Mouse (Mus musculus) forebrain, embryonic 10.5 days (tissue): ENCODE data around the gene Mfap2. TPM values are rescaled to one million over a fixed set of nuclear protein-coding genes. Genes with fewer than 3 reads are reported as not detected.

ENCODE experiments used
- DNase-seq: peaks from one replicate; pipeline ENCODE4 v3.0.0-alpha.2; 2017; ENCODE audit warnings: low spot score; ENCODE audit errors: extremely low spot score
- H3K27ac ChIP-seq: fragments of 300-500 bp; sonication (generic); 2 replicates; pipeline ENCODE4 v1.5.1; 2016; ENCODE audit warnings: mild to moderate bottlenecking
- H3K27me3 ChIP-seq: fragments of 300-500 bp; sonication (generic); 2 replicates; pipeline ENCODE4 v1.6.1; 2016; ENCODE audit warnings: mild to moderate bottlenecking; ENCODE audit not compliant: poor library complexity, severe bottlenecking
- H3K36me3 ChIP-seq: fragments of 300-500 bp; sonication (generic); replicated peaks from 2 replicates; pipeline ENCODE4 v1.6.1; 2016; ENCODE audit warnings: mild to moderate bottlenecking, moderate library complexity
- H3K4me1 ChIP-seq: fragments of 300-500 bp; sonication (generic); 2 replicates; pipeline ENCODE4 v1.6.1; 2016
- H3K4me3 ChIP-seq: fragments of 300-500 bp; sonication (generic); 2 replicates; pipeline ENCODE4 v1.5.1; 2016; ENCODE audit warnings: mild to moderate bottlenecking, moderate library complexity
- H3K9me3 ChIP-seq: fragments of 300-500 bp; sonication (generic); 2 replicates; pipeline ENCODE4 v1.6.1; 2016; ENCODE audit warnings: mild to moderate bottlenecking, moderate library complexity
- WGBS: fragments of 180-500 bp; shearing (Covaris S2); methylation state at CpG from one replicate; pipeline ENCODE4 v1.1.7; 2016; 5-methylcytosine and 5-hydroxymethylcytosine counted together
- polyA plus RNA-seq: library from polyadenylated mRNA; unstranded; fragments of >200 nt; fragmentation: Nextera tagmentation; extraction: Ambion mirVana; gene quantifications from 2 replicates; pipeline ENCODE4 v1.2.1, GENCODE M21; 2016

The Mfap2 gene
- polyA plus RNA-seq: 265 TPM in 2 replicates

GRCm38 (mm10) chr4:141010118-141010517, at the start of gene Mfap2:
Gene Mfap2 (plus strand): TSS chr4:141010418.
- WGBS: 15% methylated on average over 7 of the region's 7 CpGs
- no peaks in the 10 kb centered on the region for H3K27me3 ChIP-seq
- peak within 1 kb of the TSS; percentile 97 for H3K27ac ChIP-seq
- DNase-seq: no peak
- peaks cover 30% of the 10 kb centered on the region for H3K4me1 ChIP-seq
- H3K4me3 ChIP-seq: peak within 1 kb of the TSS; percentile 83
- H3K9me3 ChIP-seq: peaks cover 4% of the 10 kb centered on the region; the same call in 1 of the 2 replicates
- H3K36me3 ChIP-seq: peaks cover 62% of the 10 kb centered on the region

- peaks cover 8% of the 10 kb centered on the region; the same call in 1 of the 2 replicates for H3K27me3 ChIP-seq
- DNase-seq: peak; percentile 98
- H3K36me3 ChIP-seq: peaks cover 3% of the 10 kb centered on the region
- H3K4me3 ChIP-seq: peak within 1 kb of the TSS; percentile 98
- no peaks in the 10 kb centered on the region for H3K9me3 ChIP-seq
- H3K4me1 ChIP-seq: peaks cover 64% of the 10 kb centered on the region
- peak within 1 kb of the TSS; percentile 95 for H3K27ac ChIP-seq
- 5% methylated on average over 37 of the region's 37 CpGs for WGBS
Observed at GRCm38 (mm10) chr4:140960781-140961466, 49.3 kb upstream of the Mfap2 start, which contains the start of gene Sdhb. Gene Sdhb (plus strand): TSS chr4:140961203.

- Histone ChIP-seq H3K27me3 (peaks cover 7% of the 10 kb centered on the region; the same call in 1 of the 2 replicates), H3K36me3 (peaks cover 10% of the 10 kb centered on the region), H3K4me1 (peaks cover 61% of the 10 kb centered on the region), H3K27ac (peak overlapping the region; percentile 95), H3K4me3 (peak overlapping the region; percentile 98), H3K9me3 (no peaks in the 10 kb centered on the region)
- peak; percentile 34 for DNase-seq
- 2% methylated on average over 38 of the region's 38 CpGs for WGBS
Observed at GRCm38 (mm10) chr4:140961467-140962206, 48.6 kb upstream of the Mfap2 start.

GRCm38 (mm10) chr4:140962207-140962909, 47.9 kb upstream of the Mfap2 start:
- no peaks in the 10 kb centered on the region for H3K9me3 ChIP-seq
- no peaks in the 10 kb centered on the region for H3K27me3 ChIP-seq
- H3K4me1 ChIP-seq: peaks cover 54% of the 10 kb centered on the region
- H3K4me3 ChIP-seq: peak overlapping the region; percentile 98
- peak overlapping the region; percentile 95 for H3K27ac ChIP-seq
- WGBS: 77% methylated on average over 8 of the region's 8 CpGs
- no peak for DNase-seq
- H3K36me3 ChIP-seq: peaks cover 17% of the 10 kb centered on the region

- WGBS: 55% methylated on average over 5 of the region's 5 CpGs
Observed at GRCm38 (mm10) chr4:140962950-140963349, 47.3 kb upstream of the Mfap2 start.

GRCm38 (mm10) chr4:140963941-140964597, 46.1 kb upstream of the Mfap2 start:
- DNase-seq: no peak
- WGBS: 86% methylated on average over 9 of the region's 9 CpGs
- Histone ChIP-seq H3K27me3 (no peaks in the 10 kb centered on the region), H3K9me3 (no peaks in the 10 kb centered on the region), H3K36me3 (peaks cover 33% of the 10 kb centered on the region), H3K4me3 (no peak overlapping the region), H3K27ac (no peak overlapping the region), H3K4me1 (peaks cover 45% of the 10 kb centered on the region)

More at GRCm38 (mm10) chr4:140962950-140963349, 47.3 kb upstream of the Mfap2 start:
- Histone ChIP-seq H3K4me1 (peaks cover 48% of the 10 kb centered on the region), H3K36me3 (peaks cover 23% of the 10 kb centered on the region), H3K4me3 (no peak overlapping the region; the same call in 1 of the 2 replicates), H3K27me3 (no peaks in the 10 kb centered on the region), H3K27ac (no peak overlapping the region), H3K9me3 (no peaks in the 10 kb centered on the region)
- DNase-seq: no peak

GRCm38 (mm10) chr4:140964620-140965019, 45.6 kb upstream of the Mfap2 start:
- WGBS: 27% methylated on average over 7 of the region's 7 CpGs
- Histone ChIP-seq H3K4me3 (no peak overlapping the region), H3K9me3 (no peaks in the 10 kb centered on the region), H3K4me1 (peaks cover 45% of the 10 kb centered on the region), H3K27ac (no peak overlapping the region), H3K36me3 (peaks cover 38% of the 10 kb centered on the region), H3K27me3 (no peaks in the 10 kb centered on the region)
- peak; percentile 69 for DNase-seq

GRCm38 (mm10) chr4:140967386-140968159, 42.6 kb upstream of the Mfap2 start:
- H3K4me3 ChIP-seq: no peak overlapping the region
- H3K36me3 ChIP-seq: peaks cover 68% of the 10 kb centered on the region
- no peaks in the 10 kb centered on the region for H3K9me3 ChIP-seq
- H3K27ac ChIP-seq: no peak overlapping the region
- peaks cover 19% of the 10 kb centered on the region for H3K4me1 ChIP-seq
- WGBS: 87% methylated on average over 11 of the region's 11 CpGs
- no peak for DNase-seq
- H3K27me3 ChIP-seq: no peaks in the 10 kb centered on the region

- Histone ChIP-seq H3K9me3 (no peaks in the 10 kb centered on the region), H3K4me3 (no peak overlapping the region), H3K27me3 (no peaks in the 10 kb centered on the region), H3K27ac (no peak overlapping the region), H3K36me3 (peaks cover 99% of the 10 kb centered on the region), H3K4me1 (no peaks in the 10 kb centered on the region)
- no peak for DNase-seq
- WGBS: 91% methylated on average over 13 of the region's 13 CpGs
Observed at GRCm38 (mm10) chr4:140971691-140972090, 38.5 kb upstream of the Mfap2 start.

GRCm38 (mm10) chr4:140974408-140974807, 35.8 kb upstream of the Mfap2 start:
- peaks cover 100% of the 10 kb centered on the region for H3K36me3 ChIP-seq

GRCm38 (mm10) chr4:140975356-140975755, 34.9 kb upstream of the Mfap2 start:
- Histone ChIP-seq H3K27me3 (no peaks in the 10 kb centered on the region), H3K9me3 (no peaks in the 10 kb centered on the region), H3K36me3 (peaks cover 99% of the 10 kb centered on the region), H3K4me1 (no peaks in the 10 kb centered on the region), H3K4me3 (no peak overlapping the region), H3K27ac (no peak overlapping the region)
- WGBS: 97% methylated on average over 7 of the region's 7 CpGs
- no peak for DNase-seq

More at GRCm38 (mm10) chr4:140974408-140974807, 35.8 kb upstream of the Mfap2 start:
- Histone ChIP-seq H3K27ac (no peak overlapping the region), H3K27me3 (no peaks in the 10 kb centered on the region), H3K9me3 (no peaks in the 10 kb centered on the region), H3K4me3 (no peak overlapping the region), H3K4me1 (no peaks in the 10 kb centered on the region)
- WGBS: 97% methylated on average over 6 of the region's 6 CpGs
- no peak for DNase-seq
